Mouse (Mus musculus) bone marrow, adult 2 months (tissue): ENCODE data around the gene Glipr1l1.

Experiments used
- CTCF ChIP-seq: fragments of 200-500 bp; IDR thresholded peaks from 2 replicates; pipeline ENCODE4 v1.5.1; 2011; ENCODE audit warnings: low read length, control low read depth; ENCODE audit not compliant: control insufficient read depth, insufficient read depth
- POLR2A ChIP-seq: fragments of 200-500 bp; IDR thresholded peaks from 2 replicates; pipeline ENCODE4 v1.6.1; 2011; ENCODE audit warnings: low read depth, mild to moderate bottlenecking, control low read depth, low read length, borderline replicate concordance; ENCODE audit not compliant: control insufficient read depth

GRCm38 (mm10) chr10:112080044-112080443 lies 20.1 kb downstream of the Glipr1l1 start:
- TF ChIP-seq CTCF, result no peak
- TF ChIP-seq POLR2A, result no peak
